Mouse (Mus musculus): ENCODE data around the gene Nr2f6. TPM values are rescaled to one million over a fixed set of nuclear protein-coding genes. Genes with fewer than 3 reads are reported as not detected.
A peak's percentile ranks its signal among the peaks of the same experiment; 100 is the strongest.

Nr2f6 gene
- polyA plus RNA-seq, 2 experiments, result 19.1 to 20.8 TPM

GRCm38 (mm10) chr8:71368366-71368765 lies 13.4 kb downstream of the Nr2f6 start:
- Histone ChIP-seq H3K9ac (replicated peaks) (no peak overlapping the region), H3K27ac (no peak overlapping the region; the same call in 1 of the 2 replicates)

GRCm38 (mm10) chr8:71367529-71368176 lies 14.1 kb downstream of the Nr2f6 start:
- H3K9ac ChIP-seq (replicated peaks), result peak overlapping the region; percentile 87
- TF ChIP-seq CTCF (IDR thresholded peaks at IDR 0.05; ENCODE audit: low read depth) (no peak), EP300 (IDR thresholded peaks at IDR 0.05; ENCODE audit: low read depth) (no peak)
- 30% methylated on average over 17 of the region's 17 CpGs for WGBS (ENCODE audit: insufficient replicate concordance)
- no peaks in the 10 kb centered on the region for H3K9me3 ChIP-seq (ENCODE audit: control insufficient read depth, low read length)
- H3K27me3 ChIP-seq (ENCODE audit: control insufficient read depth, insufficient read depth, low read length), result no peaks in the 10 kb centered on the region
- H3K4me2 ChIP-seq (ENCODE audit: low read depth), result peak overlapping the region; percentile 96
- peaks cover 22 to 23% of the 10 kb centered on the region in 2 experiments for H3K4me1 ChIP-seq (replicated peaks; ENCODE audit: control insufficient read depth in 2 of 2, insufficient read depth in 2 of 2, low read length in 1 of 2)
- ATAC-seq (ENCODE audit: insufficient read depth) (no peak), DNase-seq (ENCODE audit: low read depth in 3 of 3, low spot score in 3 of 3) (no peak)
- peaks cover 2% of the 10 kb centered on the region for H3K36me3 ChIP-seq (replicated peaks; ENCODE audit: control insufficient read depth, insufficient read depth, low read depth)
- H3K4me3 ChIP-seq (ENCODE audit: insufficient read depth in 1 of 2, low read depth in 2 of 2, low read length in 2 of 2), result peak overlapping the region; percentile 84 to 92
- H3K27ac ChIP-seq, result peak overlapping the region; percentile 88

More at GRCm38 (mm10) chr8:71368366-71368765, 13.4 kb downstream of the Nr2f6 start:
- Histone ChIP-seq H3K4me3 (ENCODE audit: insufficient read depth in 1 of 2, low read depth in 2 of 2, low read length in 2 of 2) (peak overlapping the region in 1 of 2 experiments; percentile 84; a peak in 1 of 4 replicates), H3K4me1 (replicated peaks; ENCODE audit: control insufficient read depth in 2 of 2, insufficient read depth in 2 of 2, low read length in 1 of 2) (peaks cover 22 to 23% of the 10 kb centered on the region in 2 experiments), H3K36me3 (replicated peaks; ENCODE audit: control insufficient read depth, insufficient read depth, low read depth) (peaks cover 2% of the 10 kb centered on the region), H3K9me3 (ENCODE audit: control insufficient read depth, low read length) (no peaks in the 10 kb centered on the region), H3K27me3 (ENCODE audit: control insufficient read depth, insufficient read depth, low read length) (no peaks in the 10 kb centered on the region), H3K4me2 (ENCODE audit: low read depth) (peak overlapping the region; percentile 96)
- ATAC-seq (ENCODE audit: insufficient read depth), result no peak
- TF ChIP-seq EP300 (IDR thresholded peaks at IDR 0.05; ENCODE audit: low read depth), result no peak
- no peak for TF ChIP-seq CTCF (IDR thresholded peaks at IDR 0.05; ENCODE audit: low read depth)
- DNase-seq (ENCODE audit: low read depth in 3 of 3, low spot score in 3 of 3), result no peak

- peak within 1 kb of the TSS; percentile 88 for H3K27ac ChIP-seq
- DNase-seq (ENCODE audit: low read depth in 3 of 3, low spot score in 3 of 3), result peak; percentile 84 to 88 (median 86)
- H3K4me1 ChIP-seq (replicated peaks; ENCODE audit: control insufficient read depth in 2 of 2, insufficient read depth in 2 of 2, low read length in 1 of 2), result peaks cover 22 to 23% of the 10 kb centered on the region in 2 experiments
- peak; percentile 70 for ATAC-seq (ENCODE audit: insufficient read depth)
- H3K9me3 ChIP-seq (ENCODE audit: control insufficient read depth, low read length), result no peaks in the 10 kb centered on the region
- H3K4me3 ChIP-seq (ENCODE audit: insufficient read depth in 1 of 2, low read depth in 2 of 2, low read length in 2 of 2), result peak within 1 kb of the TSS; percentile 84 to 92
- peak within 1 kb of the TSS; percentile 87 for H3K9ac ChIP-seq (replicated peaks)
- WGBS (ENCODE audit: insufficient replicate concordance), result under 1% methylated on average over 56 of the region's 56 CpGs
- no peaks in the 10 kb centered on the region for H3K27me3 ChIP-seq (ENCODE audit: control insufficient read depth, insufficient read depth, low read length)
- H3K36me3 ChIP-seq (replicated peaks; ENCODE audit: control insufficient read depth, insufficient read depth, low read depth), result peaks cover 2% of the 10 kb centered on the region
- H3K4me2 ChIP-seq (ENCODE audit: low read depth), result peak within 1 kb of the TSS; percentile 96
- TF ChIP-seq EP300 (IDR thresholded peaks at IDR 0.05; ENCODE audit: low read depth), result no peak
- no peak for TF ChIP-seq CTCF (IDR thresholded peaks at IDR 0.05; ENCODE audit: low read depth)
Observed at GRCm38 (mm10) chr8:71366771-71367528, 14.8 kb downstream of the Nr2f6 start, which contains the start of gene Use1. Use1 (plus strand) TSS chr8:71366848.

- Histone ChIP-seq H3K9ac (replicated peaks) (no peak overlapping the region), H3K4me1 (replicated peaks; ENCODE audit: control insufficient read depth in 2 of 2, insufficient read depth in 2 of 2, low read length in 1 of 2) (no peaks in the 10 kb centered on the region), H3K4me2 (ENCODE audit: low read depth) (no peak overlapping the region), H3K27me3 (ENCODE audit: control insufficient read depth, insufficient read depth, low read length) (no peaks in the 10 kb centered on the region), H3K27ac (no peak overlapping the region), H3K4me3 (ENCODE audit: insufficient read depth in 1 of 2, low read depth in 2 of 2, low read length in 2 of 2) (no peak overlapping the region), H3K36me3 (replicated peaks; ENCODE audit: control insufficient read depth, insufficient read depth, low read depth) (peaks cover 6% of the 10 kb centered on the region), H3K9me3 (ENCODE audit: control insufficient read depth, low read length) (no peaks in the 10 kb centered on the region)
- ATAC-seq (ENCODE audit: insufficient read depth), result no peak
- WGBS (ENCODE audit: insufficient replicate concordance), result 73% methylated on average over 3 of the region's 3 CpGs
- no peak for DNase-seq (ENCODE audit: low read depth in 3 of 3, low spot score in 3 of 3)
- TF ChIP-seq EP300 (IDR thresholded peaks at IDR 0.05; ENCODE audit: low read depth) (no peak), CTCF (IDR thresholded peaks at IDR 0.05; ENCODE audit: low read depth) (peak; percentile 20; the same call in 1 of the 2 replicates)
Observed at GRCm38 (mm10) chr8:71358026-71358425, 23.7 kb downstream of the Nr2f6 start.

- no peak for TF ChIP-seq EP300 (IDR thresholded peaks at IDR 0.05; ENCODE audit: low read depth)
- Histone ChIP-seq H3K9ac (replicated peaks) (no peak overlapping the region), H3K4me1 (replicated peaks; ENCODE audit: control insufficient read depth in 2 of 2, insufficient read depth in 2 of 2, low read length in 1 of 2) (no peaks in the 10 kb centered on the region), H3K36me3 (replicated peaks; ENCODE audit: control insufficient read depth, insufficient read depth, low read depth) (peaks cover 15% of the 10 kb centered on the region), H3K4me3 (ENCODE audit: insufficient read depth in 1 of 2, low read depth in 2 of 2, low read length in 2 of 2) (no peak overlapping the region), H3K27ac (no peak overlapping the region), H3K27me3 (ENCODE audit: control insufficient read depth, insufficient read depth, low read length) (no peaks in the 10 kb centered on the region), H3K4me2 (ENCODE audit: low read depth) (no peak overlapping the region), H3K9me3 (ENCODE audit: control insufficient read depth, low read length) (no peaks in the 10 kb centered on the region)
- ATAC-seq (ENCODE audit: insufficient read depth), result no peak
- DNase-seq (ENCODE audit: low read depth in 3 of 3, low spot score in 3 of 3), result no peak
- WGBS (ENCODE audit: insufficient replicate concordance), result 79% methylated on average over 1 of the region's 1 CpGs
Observed at GRCm38 (mm10) chr8:71351520-71351919, 30.2 kb downstream of the Nr2f6 start.
